Mouse (Mus musculus) right cerebral cortex, postnatal 36 days (tissue): ENCODE results near the gene Klk15.
"Not testable (repeated sequence)": the region's sequence is repeated elsewhere in the genome, so short reads cannot be mapped to it uniquely, and the experiment has no call there.

Experiments
- DNase-seq, 2 experiments: peaks; one replicate each; pipeline ENCODE4 v3.0.0; 2022; ENCODE audit warnings: low spot score in 2 of 2, mixed read lengths in 1 of 2

Klk15 gene

GRCm38 (mm10) chr7:43933440-43933839, at the start of gene Klk15:
Gene Klk15, plus strand, starts transcription at chr7:43933740.
- no peak for DNase-seq

GRCm38 (mm10) chr7:43891365-43891764, 42.2 kb upstream of the Klk15 start:
- DNase-seq = no peak

- no peak for DNase-seq
Observed at GRCm38 (mm10) chr7:43891788-43892187, 41.8 kb upstream of the Klk15 start.

GRCm38 (mm10) chr7:43894836-43895235, 38.7 kb upstream of the Klk15 start:
- peak; percentile 73 to 74 for DNase-seq

GRCm38 (mm10) chr7:43914821-43915220, 18.7 kb upstream of the Klk15 start:
- DNase-seq = no peak

GRCm38 (mm10) chr7:43918426-43918825, 15.1 kb upstream of the Klk15 start:
- no peak for DNase-seq

GRCm38 (mm10) chr7:43918871-43919270, 14.7 kb upstream of the Klk15 start:
- DNase-seq = no peak

GRCm38 (mm10) chr7:43919559-43920451, 13.7 kb upstream of the Klk15 start:
- DNase-seq = peak; percentile 22 to 54

- no peak for DNase-seq
Observed at GRCm38 (mm10) chr7:43920582-43920981, 13.0 kb upstream of the Klk15 start.

GRCm38 (mm10) chr7:43921087-43921486, 12.5 kb upstream of the Klk15 start:
- DNase-seq = no peak

- no peak for DNase-seq
Observed at GRCm38 (mm10) chr7:43921941-43922340, 11.6 kb upstream of the Klk15 start.

GRCm38 (mm10) chr7:43925985-43926384, 7.6 kb upstream of the Klk15 start:
- DNase-seq = no peak

- DNase-seq = no peak
Observed at GRCm38 (mm10) chr7:43928521-43928920, 5.0 kb upstream of the Klk15 start.

GRCm38 (mm10) chr7:43932337-43932736, 1.2 kb upstream of the Klk15 start:
- no peak for DNase-seq

GRCm38 (mm10) chr7:43934747-43935146, 1.2 kb downstream of the Klk15 start:
- DNase-seq = no peak

GRCm38 (mm10) chr7:43936551-43936950, 3.0 kb downstream of the Klk15 start:
- DNase-seq = no peak

GRCm38 (mm10) chr7:43942293-43942692, 8.8 kb downstream of the Klk15 start:
- not testable (repeated sequence) for DNase-seq

- DNase-seq = no peak
Observed at GRCm38 (mm10) chr7:43944727-43945264, 11.3 kb downstream of the Klk15 start.

- no peak for DNase-seq
Observed at GRCm38 (mm10) chr7:43950364-43950763, 16.8 kb downstream of the Klk15 start, which contains the start of gene Klk1b8. Gene Klk1b8, plus strand, starts transcription at chr7:43950664.

- peak; percentile 6 to 11 for DNase-seq
Observed at GRCm38 (mm10) chr7:43952703-43953102, 19.2 kb downstream of the Klk15 start.

GRCm38 (mm10) chr7:43966451-43966850, 32.9 kb downstream of the Klk15 start, which contains the start of gene Klk1b1:
Gene Klk1b1, plus strand, starts transcription at chr7:43966751.
- DNase-seq = no peak

GRCm38 (mm10) chr7:43967058-43967457, 33.5 kb downstream of the Klk15 start:
- no peak for DNase-seq

GRCm38 (mm10) chr7:43967612-43968011, 34.1 kb downstream of the Klk15 start:
- no peak for DNase-seq
